Mouse (Mus musculus) kidney, postnatal 0 days (tissue): ENCODE measurements at regions not wholly inside any gene's neighbourhood (a gene's known extent, or its start where the extent isn't known, plus 50 kb on each side); places are given as distances from the start of the nearest gene placed in this dataset.

Experiments used
- ATAC-seq: fragments of 200-750 bp; cut with Nextera tagmentation; replicated peaks from 2 replicates; pipeline ENCODE4 v1.8.0; 2017; ENCODE audit warnings: low read depth, moderate number of reproducible peaks, moderate TSS enrichment, moderate library complexity; ENCODE audit not compliant: low FRiP score
- DNase-seq: peaks from one replicate; pipeline ENCODE4 v3.0.0-alpha.2; 2016; ENCODE audit warnings: low spot score
- H3K27ac ChIP-seq: fragments of 300-500 bp; sonication (generic); 2 replicates; pipeline ENCODE4 v1.5.1; 2014; ENCODE audit warnings: mild to moderate bottlenecking
- H3K27me3 ChIP-seq: fragments of 300-500 bp; sonication (generic); 2 replicates; pipeline ENCODE4 v1.6.1; 2014; ENCODE audit warnings: low read length, mixed read lengths; ENCODE audit not compliant: insufficient read depth
- H3K36me3 ChIP-seq: fragments of 300-500 bp; sonication (generic); 2 replicates; pipeline ENCODE4 v1.6.1; 2014; ENCODE audit warnings: low read length, mixed read lengths; ENCODE audit not compliant: insufficient read depth
- H3K4me1 ChIP-seq: fragments of 300-500 bp; sonication (generic); replicated peaks from 2 replicates; pipeline ENCODE4 v1.6.1; 2014; ENCODE audit warnings: antibody characterized with exemption, low read length, mixed read lengths; ENCODE audit not compliant: insufficient read depth
- H3K4me2 ChIP-seq: fragments of 300-500 bp; sonication (generic); 2 replicates; pipeline ENCODE4 v1.6.1; 2014; ENCODE audit warnings: mild to moderate bottlenecking, low read length, moderate library complexity, mixed read lengths
- H3K4me3 ChIP-seq: fragments of 300-500 bp; sonication (generic); replicated peaks from 2 replicates; pipeline ENCODE4 v1.5.1; 2014; ENCODE audit warnings: low read depth, low read length
- H3K9ac ChIP-seq: fragments of 300-500 bp; sonication (generic); 2 replicates; pipeline ENCODE4 v1.6.1; 2014; ENCODE audit warnings: low read depth, low read length
- H3K9me3 ChIP-seq: fragments of 300-500 bp; sonication (generic); replicated peaks from 2 replicates; pipeline ENCODE4 v1.6.1; 2016; ENCODE audit warnings: low read length, inconsistent platforms, mixed read lengths
- CTCF ChIP-seq: IDR thresholded peaks from 2 replicates; pipeline ENCODE4 v1.5.1; 2016; ENCODE audit warnings: antibody characterized with exemption, low read depth, mild to moderate bottlenecking, moderate library complexity
- WGBS: fragments of 180-500 bp; shearing (Covaris S2); extraction: QIAGEN DNeasy Blood & Tissue Kit; methylation state at CpG from one replicate; pipeline ENCODE4 v1.1.7; 2014; 5-methylcytosine and 5-hydroxymethylcytosine counted together

GRCm38 (mm10) chr8:44656031-44656430 is 279.2 kb upstream of the Fat1 start:
- ATAC-seq (no peak), DNase-seq (no peak)
- Histone ChIP-seq H3K4me2 (no peak overlapping the region), H3K9me3 (no peaks in the 10 kb centered on the region), H3K4me1 (no peaks in the 10 kb centered on the region), H3K27ac (no peak overlapping the region), H3K36me3 (no peaks in the 10 kb centered on the region), H3K4me3 (no peak overlapping the region), H3K9ac (no peak overlapping the region), H3K27me3 (no peaks in the 10 kb centered on the region)
- TF ChIP-seq CTCF, result no peak

GRCm38 (mm10) chr8:44656470-44656869 is 278.8 kb upstream of the Fat1 start:
- Histone ChIP-seq H3K27ac (no peak overlapping the region), H3K27me3 (no peaks in the 10 kb centered on the region)
- WGBS, result 74% methylated on average over 4 of the region's 4 CpGs

GRCm38 (mm10) chr8:44661696-44662095 is 273.6 kb upstream of the Fat1 start:
- ATAC-seq, result no peak
- Histone ChIP-seq H3K9me3 (no peaks in the 10 kb centered on the region), H3K36me3 (no peaks in the 10 kb centered on the region), H3K4me3 (no peak overlapping the region), H3K27ac (no peak overlapping the region), H3K9ac (no peak overlapping the region), H3K4me2 (no peak overlapping the region), H3K4me1 (no peaks in the 10 kb centered on the region), H3K27me3 (no peaks in the 10 kb centered on the region)
- 71% methylated on average over 2 of the region's 2 CpGs for WGBS
- DNase-seq, result no peak
- TF ChIP-seq CTCF, result no peak

More at GRCm38 (mm10) chr8:44656470-44656869, 278.8 kb upstream of the Fat1 start:
- DNase-seq (no peak), ATAC-seq (no peak)
- Histone ChIP-seq H3K9ac (no peak overlapping the region), H3K9me3 (no peaks in the 10 kb centered on the region), H3K4me2 (no peak overlapping the region), H3K4me1 (no peaks in the 10 kb centered on the region), H3K36me3 (no peaks in the 10 kb centered on the region), H3K4me3 (no peak overlapping the region)
- TF ChIP-seq CTCF, result no peak

- Histone ChIP-seq H3K4me3 (no peak overlapping the region), H3K4me1 (no peaks in the 10 kb centered on the region), H3K27ac (no peak overlapping the region), H3K27me3 (no peaks in the 10 kb centered on the region), H3K9me3 (no peaks in the 10 kb centered on the region), H3K4me2 (no peak overlapping the region), H3K9ac (no peak overlapping the region), H3K36me3 (no peaks in the 10 kb centered on the region)
- no peak for TF ChIP-seq CTCF
- ATAC-seq (no peak), DNase-seq (no peak)
- 82% methylated on average over 9 of the region's 9 CpGs for WGBS
Measured at GRCm38 (mm10) chr8:44687126-44687525, 248.1 kb upstream of the Fat1 start.

- DNase-seq, result no peak
- 87% methylated on average over 9 of the region's 9 CpGs for WGBS
- TF ChIP-seq CTCF, result no peak
- no peaks in the 10 kb centered on the region for H3K27me3 ChIP-seq
- no peaks in the 10 kb centered on the region for H3K36me3 ChIP-seq
- ATAC-seq, result no peak
- no peaks in the 10 kb centered on the region for H3K4me1 ChIP-seq
- H3K4me3 ChIP-seq, result no peak overlapping the region
- no peak overlapping the region for H3K9ac ChIP-seq
- H3K27ac ChIP-seq, result no peak overlapping the region
- H3K4me2 ChIP-seq, result no peak overlapping the region
- H3K9me3 ChIP-seq, result no peaks in the 10 kb centered on the region
Measured at GRCm38 (mm10) chr8:44689837-44690592, 245.2 kb upstream of the Fat1 start.

- Histone ChIP-seq H3K4me3 (no peak overlapping the region), H3K9me3 (no peaks in the 10 kb centered on the region), H3K27ac (no peak overlapping the region), H3K4me2 (no peak overlapping the region), H3K36me3 (no peaks in the 10 kb centered on the region), H3K9ac (no peak overlapping the region), H3K27me3 (no peaks in the 10 kb centered on the region), H3K4me1 (no peaks in the 10 kb centered on the region)
- DNase-seq (no peak), ATAC-seq (no peak)
- 74% methylated on average over 4 of the region's 4 CpGs for WGBS
- TF ChIP-seq CTCF, result no peak
Measured at GRCm38 (mm10) chr8:44690593-44690950, 244.7 kb upstream of the Fat1 start.

GRCm38 (mm10) chr8:44691140-44691539 is 244.1 kb upstream of the Fat1 start:
- DNase-seq, result no peak
- H3K4me3 ChIP-seq, result no peak overlapping the region
- ATAC-seq, result no peak
- H3K4me2 ChIP-seq, result no peak overlapping the region
- no peaks in the 10 kb centered on the region for H3K36me3 ChIP-seq
- H3K4me1 ChIP-seq, result 0 out of 2 replicates have a peak, but pooled peaks cover 5% of the 10 kb centered on the region
- H3K27ac ChIP-seq, result no peak overlapping the region
- H3K9ac ChIP-seq, result no peak overlapping the region
- WGBS, result 43% methylated on average over 7 of the region's 7 CpGs
- H3K27me3 ChIP-seq, result no peaks in the 10 kb centered on the region
- no peak for TF ChIP-seq CTCF
- no peaks in the 10 kb centered on the region for H3K9me3 ChIP-seq
